Mouse (Mus musculus): ENCODE measurements around the gene Gnb5. TPM values are rescaled to one million over a fixed set of nuclear protein-coding genes. Genes with fewer than 3 reads are reported as not detected.

Gene Gnb5
- polyA plus RNA-seq, 1 experiment from 2014 or later, result 1.8 TPM

- Histone ChIP-seq H3K4me2 (no peak overlapping the region), H3K4me1 (replicated peaks) (no peaks in the 10 kb centered on the region), H3K36me3 (no peaks in the 10 kb centered on the region), H3K9me3 (replicated peaks) (no peaks in the 10 kb centered on the region), H3K9ac (no peak overlapping the region), H3K4me3 (replicated peaks) (no peak overlapping the region), H3K27me3 (no peaks in the 10 kb centered on the region), H3K27ac (no peak overlapping the region)
- no peak for ATAC-seq (ENCODE audit: low read depth)
- WGBS (ENCODE audit: insufficient replicate concordance), result 88% methylated on average over 9 of the region's 9 CpGs
- DNase-seq, result no peak
These were observed 31.0 kb upstream of the Gnb5 start for GRCm38 (mm10) chr9:75275051-75275450.

GRCm38 (mm10) chr9:75280814-75281213 is 25.3 kb upstream of the Gnb5 start:
- H3K9me3 ChIP-seq (replicated peaks), result no peaks in the 10 kb centered on the region
- 35% methylated on average over 5 of the region's 5 CpGs for WGBS (ENCODE audit: insufficient replicate concordance)
- DNase-seq (no peak), ATAC-seq (ENCODE audit: low read depth) (no peak)
- H3K4me2 ChIP-seq, result no peak overlapping the region
- H3K4me1 ChIP-seq (replicated peaks), result no peaks in the 10 kb centered on the region
- H3K27me3 ChIP-seq, result peaks cover 6% of the 10 kb centered on the region; the same call in 1 of the 2 replicates
- H3K36me3 ChIP-seq, result no peaks in the 10 kb centered on the region
- H3K27ac ChIP-seq, result no peak overlapping the region
- no peak overlapping the region for H3K9ac ChIP-seq
- H3K4me3 ChIP-seq (replicated peaks), result no peak overlapping the region

- H3K27ac ChIP-seq, result no peak overlapping the region
- 46% methylated on average over 2 of the region's 2 CpGs for WGBS (ENCODE audit: insufficient replicate concordance)
- no peaks in the 10 kb centered on the region for H3K9me3 ChIP-seq (replicated peaks)
- H3K36me3 ChIP-seq, result no peaks in the 10 kb centered on the region
- H3K27me3 ChIP-seq, result peaks cover 6% of the 10 kb centered on the region; the same call in 1 of the 2 replicates
- H3K9ac ChIP-seq, result no peak overlapping the region
- no peaks in the 10 kb centered on the region for H3K4me1 ChIP-seq (replicated peaks)
- ATAC-seq (ENCODE audit: low read depth) (no peak), DNase-seq (no peak)
- H3K4me2 ChIP-seq, result no peak overlapping the region
- H3K4me3 ChIP-seq (replicated peaks), result no peak overlapping the region
These were observed 23.9 kb upstream of the Gnb5 start for GRCm38 (mm10) chr9:75282179-75282578.

GRCm38 (mm10) chr9:75282830-75283229 is 23.3 kb upstream of the Gnb5 start:
- Histone ChIP-seq H3K9me3 (replicated peaks) (no peaks in the 10 kb centered on the region), H3K4me2 (no peak overlapping the region), H3K4me3 (replicated peaks) (no peak overlapping the region), H3K27ac (no peak overlapping the region), H3K27me3 (peaks cover 6% of the 10 kb centered on the region; the same call in 1 of the 2 replicates), H3K36me3 (no peaks in the 10 kb centered on the region), H3K9ac (no peak overlapping the region), H3K4me1 (replicated peaks) (no peaks in the 10 kb centered on the region)
- ATAC-seq (ENCODE audit: low read depth) (no peak), DNase-seq (no peak)
- 7% methylated on average over 3 of the region's 3 CpGs for WGBS (ENCODE audit: insufficient replicate concordance)

- H3K27me3 ChIP-seq, result peaks cover 6% of the 10 kb centered on the region; the same call in 1 of the 2 replicates
- no peak overlapping the region for H3K27ac ChIP-seq
- H3K36me3 ChIP-seq, result no peaks in the 10 kb centered on the region
- WGBS (ENCODE audit: insufficient replicate concordance), result 43% methylated on average over 8 of the region's 8 CpGs
- DNase-seq, result no peak
- ATAC-seq (ENCODE audit: low read depth), result no peak
- H3K4me1 ChIP-seq (replicated peaks), result no peaks in the 10 kb centered on the region
- H3K4me2 ChIP-seq, result no peak overlapping the region
- no peak overlapping the region for H3K9ac ChIP-seq
- H3K9me3 ChIP-seq (replicated peaks), result no peaks in the 10 kb centered on the region
- H3K4me3 ChIP-seq (replicated peaks), result no peak overlapping the region
These were observed 22.5 kb upstream of the Gnb5 start for GRCm38 (mm10) chr9:75283636-75284035.

GRCm38 (mm10) chr9:75285363-75285762 is 20.7 kb upstream of the Gnb5 start:
- no peak overlapping the region for H3K27ac ChIP-seq
- H3K9ac ChIP-seq, result no peak overlapping the region
- no peak overlapping the region for H3K4me3 ChIP-seq (replicated peaks)
- H3K4me2 ChIP-seq, result no peak overlapping the region
- no peaks in the 10 kb centered on the region for H3K9me3 ChIP-seq (replicated peaks)
- H3K27me3 ChIP-seq, result peaks cover 6% of the 10 kb centered on the region; the same call in 1 of the 2 replicates
- H3K4me1 ChIP-seq (replicated peaks), result no peaks in the 10 kb centered on the region
- no peak for ATAC-seq (ENCODE audit: low read depth)
- H3K36me3 ChIP-seq, result no peaks in the 10 kb centered on the region
- WGBS (ENCODE audit: insufficient replicate concordance), result 71% methylated on average over 6 of the region's 6 CpGs
- no peak for DNase-seq

GRCm38 (mm10) chr9:75287636-75288035 is 18.5 kb upstream of the Gnb5 start:
- 63% methylated on average over 6 of the region's 6 CpGs for WGBS (ENCODE audit: insufficient replicate concordance)
- no peak overlapping the region for H3K4me2 ChIP-seq
- no peak overlapping the region for H3K4me3 ChIP-seq (replicated peaks)
- no peaks in the 10 kb centered on the region for H3K9me3 ChIP-seq (replicated peaks)
- ATAC-seq (ENCODE audit: low read depth) (no peak), DNase-seq (no peak)
- no peak overlapping the region for H3K27ac ChIP-seq
- H3K4me1 ChIP-seq (replicated peaks), result no peaks in the 10 kb centered on the region
- no peak overlapping the region for H3K9ac ChIP-seq
- no peaks in the 10 kb centered on the region for H3K36me3 ChIP-seq
- H3K27me3 ChIP-seq, result no peaks in the 10 kb centered on the region

- no peaks in the 10 kb centered on the region for H3K27me3 ChIP-seq
- H3K36me3 ChIP-seq, result no peaks in the 10 kb centered on the region
- ATAC-seq (ENCODE audit: low read depth) (no peak), DNase-seq (no peak)
- no peaks in the 10 kb centered on the region for H3K4me1 ChIP-seq (replicated peaks)
- no peak overlapping the region for H3K9ac ChIP-seq
- no peaks in the 10 kb centered on the region for H3K9me3 ChIP-seq (replicated peaks)
- no peak overlapping the region for H3K4me2 ChIP-seq
- WGBS (ENCODE audit: insufficient replicate concordance), result 31% methylated on average over 4 of the region's 4 CpGs
- H3K27ac ChIP-seq, result no peak overlapping the region
- H3K4me3 ChIP-seq (replicated peaks), result no peak overlapping the region
These were observed 16.5 kb upstream of the Gnb5 start for GRCm38 (mm10) chr9:75289545-75289944.

GRCm38 (mm10) chr9:75299342-75299741 is 6.7 kb upstream of the Gnb5 start:
- H3K36me3 ChIP-seq, result no peaks in the 10 kb centered on the region
- peaks cover 6% of the 10 kb centered on the region; the same call in 1 of the 2 replicates for H3K4me1 ChIP-seq (replicated peaks)
- no peak overlapping the region for H3K4me2 ChIP-seq
- DNase-seq (no peak), ATAC-seq (ENCODE audit: low read depth) (no peak)
- no peaks in the 10 kb centered on the region for H3K9me3 ChIP-seq (replicated peaks)
- WGBS (ENCODE audit: insufficient replicate concordance), result 65% methylated on average over 2 of the region's 2 CpGs
- H3K27me3 ChIP-seq, result no peaks in the 10 kb centered on the region
- H3K4me3 ChIP-seq (replicated peaks), result no peak overlapping the region
- no peak overlapping the region for H3K27ac ChIP-seq
- no peak overlapping the region for H3K9ac ChIP-seq

GRCm38 (mm10) chr9:75303033-75303432 is 3.1 kb upstream of the Gnb5 start:
- Histone ChIP-seq H3K4me1 (replicated peaks) (peaks cover 6% of the 10 kb centered on the region; the same call in 1 of the 2 replicates), H3K9me3 (replicated peaks) (no peaks in the 10 kb centered on the region), H3K27me3 (no peaks in the 10 kb centered on the region), H3K4me2 (no peak overlapping the region), H3K27ac (no peak overlapping the region), H3K36me3 (no peaks in the 10 kb centered on the region), H3K9ac (no peak overlapping the region), H3K4me3 (replicated peaks) (no peak overlapping the region)
- 61% methylated on average over 2 of the region's 2 CpGs for WGBS (ENCODE audit: insufficient replicate concordance)
- DNase-seq, result no peak
- no peak for ATAC-seq (ENCODE audit: low read depth)

- DNase-seq (no peak), ATAC-seq (ENCODE audit: low read depth) (no peak)
- Histone ChIP-seq H3K27ac (no peak overlapping the region), H3K9ac (no peak overlapping the region), H3K4me2 (peak overlapping the region; percentile 36; the same call in 1 of the 2 replicates), H3K4me3 (replicated peaks) (peak overlapping the region; percentile 13; the same call in 1 of the 2 replicates), H3K27me3 (no peaks in the 10 kb centered on the region), H3K9me3 (replicated peaks) (no peaks in the 10 kb centered on the region), H3K36me3 (no peaks in the 10 kb centered on the region), H3K4me1 (replicated peaks) (peaks cover 6% of the 10 kb centered on the region; the same call in 1 of the 2 replicates)
- 26% methylated on average over 16 of the region's 16 CpGs for WGBS (ENCODE audit: insufficient replicate concordance)
These were observed 2.3 kb upstream of the Gnb5 start for GRCm38 (mm10) chr9:75303701-75304261.

- peaks cover 6% of the 10 kb centered on the region; the same call in 1 of the 2 replicates for H3K4me1 ChIP-seq (replicated peaks)
- H3K36me3 ChIP-seq, result no peaks in the 10 kb centered on the region
- no peaks in the 10 kb centered on the region for H3K9me3 ChIP-seq (replicated peaks)
- ATAC-seq (ENCODE audit: low read depth), result no peak
- no peak overlapping the region for H3K9ac ChIP-seq
- H3K4me3 ChIP-seq (replicated peaks), result 0 out of 2 replicates have a peak overlapping the region, but pooled peaks have one; percentile 13
- DNase-seq, result no peak
- peak overlapping the region; percentile 36; the same call in 1 of the 2 replicates for H3K4me2 ChIP-seq
- 27% methylated on average over 7 of the region's 7 CpGs for WGBS (ENCODE audit: insufficient replicate concordance)
- no peaks in the 10 kb centered on the region for H3K27me3 ChIP-seq
- H3K27ac ChIP-seq, result no peak overlapping the region
These were observed 1.8 kb upstream of the Gnb5 start for GRCm38 (mm10) chr9:75304286-75304685.
